Mouse (Mus musculus): ENCODE measurements around the gene Ppie. TPM values are rescaled to one million over a fixed set of nuclear protein-coding genes. Genes with fewer than 3 reads are reported as not detected.

Ppie gene
- 94.3 TPM for polyA plus RNA-seq (2017; shearing (Covaris generic))

GRCm38 (mm10) chr4:123139513-123140154 lies at the start of gene Ppie:
Ppie (minus strand) TSS chr4:123139951.

DNA sequence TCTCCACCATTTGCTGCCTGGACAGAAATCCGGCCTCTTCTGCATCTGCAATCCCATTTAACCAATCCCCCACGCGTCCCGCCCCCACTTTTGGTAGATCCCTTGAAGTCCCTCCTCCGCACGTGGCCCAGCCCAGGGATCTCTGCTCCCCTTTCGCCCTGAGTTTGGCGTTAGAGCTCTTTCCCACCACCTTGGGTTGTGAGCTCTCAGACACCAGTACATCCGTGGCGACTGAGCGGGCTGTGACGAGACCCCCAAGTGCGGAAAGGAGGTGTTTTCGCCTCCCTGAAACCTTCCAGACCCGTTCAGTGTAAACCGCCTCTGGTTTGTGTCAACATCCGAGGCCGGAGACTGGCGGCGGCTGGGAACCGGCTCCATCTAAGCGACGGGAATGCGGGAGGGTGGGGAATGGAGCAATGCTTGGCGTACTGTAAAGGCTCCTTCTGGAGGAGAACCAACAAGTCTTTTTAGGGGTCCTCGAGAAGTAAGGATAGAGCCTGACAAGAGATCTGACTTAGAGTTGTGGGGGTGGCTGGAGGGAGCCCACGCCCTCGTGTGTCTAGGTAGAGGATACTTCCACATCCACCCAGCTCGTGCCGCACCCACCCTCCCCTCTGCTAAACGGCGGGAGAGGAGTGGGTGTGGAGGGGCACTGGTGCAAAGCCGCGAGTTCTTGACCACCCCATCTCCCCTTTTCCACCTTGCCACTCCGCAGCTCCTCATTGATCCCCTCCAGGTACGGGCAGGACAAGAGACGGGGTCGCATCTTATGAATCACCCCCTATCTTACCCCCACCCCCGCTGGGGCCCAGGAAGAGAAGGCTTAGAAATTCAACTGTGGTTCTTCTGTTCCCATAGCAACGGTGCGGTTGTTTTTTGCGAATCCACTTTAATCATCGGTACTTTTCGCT lies 42.8 kb upstream of the Ppie start, which contains the start of gene Hpcal4:
Gene Hpcal4 (plus strand): TSS at position 900 of the 911 bp plus-strand sequence.

GRCm38 (mm10) chr4:123116011-123116410 lies 23.7 kb downstream of the Ppie start, which contains the start of gene Oxct2b:
Oxct2b (plus strand) TSS chr4:123116266.

DNA sequence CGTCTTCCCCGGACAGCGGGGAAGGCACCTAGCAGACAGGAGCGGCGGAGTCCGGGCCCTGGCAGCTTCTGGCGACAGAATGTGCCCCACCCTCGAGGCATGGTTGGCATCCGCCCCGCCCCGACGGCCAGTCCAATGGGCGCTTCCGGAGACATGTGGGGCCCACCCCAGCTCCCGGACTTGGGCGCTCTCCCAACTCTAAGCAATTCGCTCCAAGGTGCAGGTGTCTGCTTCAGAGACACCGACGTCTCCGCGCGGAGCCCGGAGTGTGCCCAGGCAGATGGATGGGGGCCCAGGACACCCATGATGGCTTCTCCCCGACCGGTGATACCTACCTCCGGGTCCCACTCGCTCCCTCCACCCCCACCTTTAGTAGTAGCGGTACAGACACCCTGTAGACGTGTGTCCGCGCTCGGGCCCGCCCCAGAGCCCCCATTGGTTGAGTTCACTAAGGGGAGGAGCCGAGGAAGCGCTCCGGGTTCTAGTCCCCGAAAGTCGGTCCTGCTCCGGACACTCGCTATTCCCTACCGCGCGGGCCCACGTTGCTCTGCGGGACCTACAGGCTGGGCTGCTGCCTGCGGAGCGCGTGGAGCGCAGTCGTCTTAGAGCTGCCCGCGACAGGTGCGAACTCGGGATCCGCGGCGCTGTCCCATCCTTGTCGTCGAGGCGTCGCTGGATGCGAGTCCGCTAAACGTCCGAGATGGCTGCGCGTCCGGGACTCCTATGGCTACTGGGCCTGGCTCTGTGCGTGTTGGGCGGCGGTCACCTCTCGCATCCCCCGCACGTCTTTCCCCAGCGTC lies 34.9 kb downstream of the Ppie start, which contains the start of gene Bmp8b:
Gene Bmp8b (plus strand): TSS at position 515 of the 800 bp plus-strand sequence.

Other genes starting within 250 kb of the Ppie start
- gene Mfsd2a, start 178.8 kb downstream of the Ppie start, polyA plus RNA-seq (2017; shearing (Covaris generic)) = 3.9 TPM
- gene Mycl, start 144.3 kb downstream of the Ppie start, polyA plus RNA-seq (2017; shearing (Covaris generic)) = 0.05 TPM
- gene Trit1, start 123.4 kb downstream of the Ppie start, polyA plus RNA-seq (2017; shearing (Covaris generic)) = 22.5 TPM
- 0.18 TPM for gene Bmp8b, start 34.8 kb downstream of the Ppie start, polyA plus RNA-seq (2017; shearing (Covaris generic))
- not detected for gene Oxct2b, start 23.7 kb downstream of the Ppie start, polyA plus RNA-seq (2017; shearing (Covaris generic))
- 0.26 TPM for gene Hpcal4, start 43.3 kb upstream of the Ppie start, polyA plus RNA-seq (2017; shearing (Covaris generic))
- not detected for gene Nt5c1a, start 61.6 kb upstream of the Ppie start, polyA plus RNA-seq (2017; shearing (Covaris generic))
- gene Heyl, start 93.6 kb upstream of the Ppie start, polyA plus RNA-seq (2017; shearing (Covaris generic)) = 0.05 TPM
- gene Pabpc4, start 122.4 kb upstream of the Ppie start, polyA plus RNA-seq (2017; shearing (Covaris generic)) = 10.0 TPM
- gene Oxct2a, start 183.7 kb upstream of the Ppie start, polyA plus RNA-seq (2017; shearing (Covaris generic)) = not detected
- gene Bmp8a, start 203.3 kb upstream of the Ppie start, polyA plus RNA-seq (2017; shearing (Covaris generic)) = 0.11 TPM